ENCODE assay signal across 9 mouse cellular contexts in genomic region chr1:130740227-130740648, GRCm38 (mm10). TPM values are rescaled to one million over a fixed set of nuclear protein-coding genes. Genes with fewer than 3 reads are reported as not detected.
DNase-seq lines count a peak whose midpoint lies in the region; ATAC-seq lines count a peak whose summit lies in the region.
"Had no signal": no experiment of that assay in that cellular context is flagged by ENCODE, and none has a peak within 500 bp of the region (broad histone marks: within the 10 kb centered on the region; RNA-seq: fewer than 3 reads in every experiment).

No protein-coding gene starts in this region.

- H3K27me3 ChIP-seq in midbrain, embryonic 11.5 days (ENCODE audit: control insufficient read depth, insufficient read depth, low read length), result no peaks in the 10 kb centered on the region
- H3K27me3 ChIP-seq in midbrain, embryonic 10.5 days (ENCODE audit: low read depth, poor library complexity, severe bottlenecking), result no peaks in the 10 kb centered on the region
- 0 out of 2 replicates have a peak, but pooled peaks cover 3% of the 10 kb centered on the region for H3K27me3 ChIP-seq in heart, embryonic 12.5 days (replicated peaks)

- no peaks in the 10 kb centered on the region for H3K36me3 ChIP-seq in midbrain, embryonic 11.5 days (ENCODE audit: control insufficient read depth, insufficient read depth, low read length)
- H3K36me3 ChIP-seq in midbrain, embryonic 10.5 days, result no peaks in the 10 kb centered on the region
- no peaks in the 10 kb centered on the region for H3K36me3 ChIP-seq in heart, embryonic 12.5 days

- no peak overlapping the region for H3K4me3 ChIP-seq in midbrain, embryonic 11.5 days (ENCODE audit: low read depth, low read length)
- H3K4me3 ChIP-seq in midbrain, embryonic 10.5 days, result no peak overlapping the region
- H3K4me3 ChIP-seq in heart, embryonic 12.5 days, result no peak overlapping the region

- DNase-seq in midbrain, embryonic 11.5 days (ENCODE audit: low spot score, missing footprints), result peak; percentile 54
- DNase-seq in midbrain, embryonic 10.5 days (ENCODE audit: low spot score), result no peak
- peak; percentile 57 for DNase-seq in lung, postnatal 14 days
- DNase-seq in urinary bladder, postnatal 10 days (ENCODE audit: low spot score), result no peak
- DNase-seq in kidney, adult 9 months, result no peak
- DNase-seq in gastrocnemius, adult 18-20 months (ENCODE audit: low spot score), result no peak

- WGBS in midbrain, embryonic 11.5 days, result 80% methylated on average over 4 of the region's 4 CpGs
- WGBS in midbrain, embryonic 10.5 days, result 88% methylated on average over 4 of the region's 4 CpGs
- 46% methylated on average over 4 of the region's 4 CpGs for WGBS in heart, embryonic 12.5 days

- H3K4me2 ChIP-seq in midbrain, embryonic 11.5 days, result no peak overlapping the region
- peak overlapping the region; percentile 45 for H3K4me2 ChIP-seq in heart, embryonic 12.5 days

- no peak overlapping the region for H3K27ac ChIP-seq in midbrain, embryonic 11.5 days (ENCODE audit: low read depth, low read length)
- H3K27ac ChIP-seq in midbrain, embryonic 10.5 days (replicated peaks), result no peak overlapping the region; the same call in 1 of the 2 replicates
- peak overlapping the region; percentile 81 for H3K27ac ChIP-seq in heart, embryonic 12.5 days (ENCODE audit: poor library complexity, severe bottlenecking)
- H3K27ac ChIP-seq: kidney, postnatal 0 days had no signal

- no peak overlapping the region for H3K9ac ChIP-seq in midbrain, embryonic 11.5 days (ENCODE audit: low read length)
- H3K9ac ChIP-seq in heart, embryonic 12.5 days, result 0 out of 2 replicates have a peak overlapping the region, but pooled peaks have one; percentile 38

- no peak for ATAC-seq in midbrain, embryonic 11.5 days (ENCODE audit: low FRiP score)
- ATAC-seq in cerebellum, adult (ENCODE audit: insufficient number of reproducible peaks, low FRiP score, low TSS enrichment), result peak; percentile 47; the same call in 1 of the 2 replicates
- ATAC-seq in heart, embryonic 12.5 days (ENCODE audit: insufficient number of reproducible peaks, low FRiP score), result no peak

- no peaks in the 10 kb centered on the region for H3K4me1 ChIP-seq in midbrain, embryonic 11.5 days (ENCODE audit: control insufficient read depth, insufficient read depth, low read length)
- H3K4me1 ChIP-seq in midbrain, embryonic 10.5 days, result peaks cover 6% of the 10 kb centered on the region; the same call in 1 of the 2 replicates
- H3K4me1 ChIP-seq in heart, embryonic 12.5 days (replicated peaks), result peaks cover 32% of the 10 kb centered on the region

- H3K9me3 ChIP-seq in midbrain, embryonic 11.5 days (ENCODE audit: control insufficient read depth, low read length), result no peaks in the 10 kb centered on the region
- no peaks in the 10 kb centered on the region for H3K9me3 ChIP-seq in midbrain, embryonic 10.5 days (replicated peaks)
- no peaks in the 10 kb centered on the region for H3K9me3 ChIP-seq in heart, embryonic 12.5 days (replicated peaks)

RNA-seq across cellular contexts. Expression of gene AA986860, which starts 8.5 kb away (rescaled TPM):
- 0.29 and 0.37 TPM in 2 replicates for polyA plus RNA-seq in midbrain, embryonic 11.5 days (2014; fragmentation: Nextera tagmentation; extraction: Ambion mirVana)
- 0.42 TPM in 2 replicates for polyA plus RNA-seq in midbrain, embryonic 10.5 days (2016; fragmentation: Nextera tagmentation; extraction: Ambion mirVana)
- polyA plus RNA-seq in heart, embryonic 12.5 days (2016; fragmentation: Nextera tagmentation; extraction: Ambion mirVana), result 0.68 and 0.82 TPM in 2 replicates
- under 1 TPM; 0.09 to 0.24 TPM for total RNA-seq in gastrocnemius, adult 18-20 months (2021)

RNA-seq across cellular contexts. Expression of gene Pfkfb2, which starts 11.2 kb away (rescaled TPM):
- polyA plus RNA-seq in midbrain, embryonic 11.5 days (2014; fragmentation: Nextera tagmentation; extraction: Ambion mirVana), result 6.3 and 9.5 TPM in 2 replicates
- polyA plus RNA-seq in midbrain, embryonic 10.5 days (2016; fragmentation: Nextera tagmentation; extraction: Ambion mirVana), result 5.5 and 8.1 TPM in 2 replicates
- 8.4 and 9.0 TPM in 2 replicates for polyA plus RNA-seq in heart, embryonic 12.5 days (2016; fragmentation: Nextera tagmentation; extraction: Ambion mirVana)
- 10 to 100 TPM in 1 of 2 experiments, 1 to 10 TPM in 1; 9.7 to 12.8 TPM for total RNA-seq in gastrocnemius, adult 18-20 months (2021)

RNA-seq across cellular contexts. Expression of gene Yod1, which starts 23.1 kb away (rescaled TPM):
- 11.7 and 13.6 TPM in 2 replicates for polyA plus RNA-seq in midbrain, embryonic 11.5 days (2014; fragmentation: Nextera tagmentation; extraction: Ambion mirVana)
- polyA plus RNA-seq in midbrain, embryonic 10.5 days (2016; fragmentation: Nextera tagmentation; extraction: Ambion mirVana), result 11.5 and 16.6 TPM in 2 replicates
- 8.8 and 9.9 TPM in 2 replicates for polyA plus RNA-seq in heart, embryonic 12.5 days (2016; fragmentation: Nextera tagmentation; extraction: Ambion mirVana)
- 1 to 10 TPM; 2.9 to 3.5 TPM for total RNA-seq in gastrocnemius, adult 18-20 months (2021)

RNA-seq across cellular contexts. Expression of gene Gm29427, which starts 24.6 kb away (rescaled TPM):
- polyA plus RNA-seq in midbrain, embryonic 11.5 days (2014; fragmentation: Nextera tagmentation; extraction: Ambion mirVana), result not detected in 2 replicates
- not detected in 2 replicates for polyA plus RNA-seq in midbrain, embryonic 10.5 days (2016; fragmentation: Nextera tagmentation; extraction: Ambion mirVana)
- not detected in 2 replicates for polyA plus RNA-seq in heart, embryonic 12.5 days (2016; fragmentation: Nextera tagmentation; extraction: Ambion mirVana)
- total RNA-seq in gastrocnemius, adult 18-20 months (2021), result not detected
- polyA plus RNA-seq: kidney, postnatal 0 days had no signal

Comparison
In these comparisons a context has a peak if more than half of its experiments do, and no peak if none do; other contexts are left out.
1. DNase-seq: peak in midbrain, embryonic 11.5 days (single experiment) and lung, postnatal 14 days (single experiment); none in midbrain, embryonic 10.5 days (single experiment), urinary bladder, postnatal 10 days (single experiment), kidney, adult 9 months (single experiment) and gastrocnemius, adult 18-20 months (single experiment).